Mouse (Mus musculus): ENCODE results near the gene Lrrc20. TPM values are rescaled to one million over a fixed set of nuclear protein-coding genes. Genes with fewer than 3 reads are reported as not detected.

The Lrrc20 gene
- polyA plus RNA-seq, 1 experiment from 2014 or later: 5.9 TPM

Other genes starting within 250 kb of the Lrrc20 start
- gene Adamts14, start 202.4 kb upstream of the Lrrc20 start, polyA plus RNA-seq (2015; fragmentation: Nextera tagmentation; extraction: Ambion mirVana): 0.66 and 0.78 TPM in 2 replicates
- gene Prf1, start 178.0 kb upstream of the Lrrc20 start, polyA plus RNA-seq (2015; fragmentation: Nextera tagmentation; extraction: Ambion mirVana): 0.06 TPM in 1 of 2 replicates, not detected in the other
- 14.5 and 16.3 TPM in 2 replicates for gene Pald1, start 92.3 kb upstream of the Lrrc20 start, polyA plus RNA-seq (2015; fragmentation: Nextera tagmentation; extraction: Ambion mirVana)
- 0.09 and 0.20 TPM in 2 replicates for gene Nodal, start 57.8 kb upstream of the Lrrc20 start, polyA plus RNA-seq (2015; fragmentation: Nextera tagmentation; extraction: Ambion mirVana)
- gene Eif4ebp2, start 23.1 kb upstream of the Lrrc20 start, polyA plus RNA-seq (2015; fragmentation: Nextera tagmentation; extraction: Ambion mirVana): 74.4 and 80.6 TPM in 2 replicates
- 0.06 and 0.16 TPM in 2 replicates for gene Npffr1, start 119.7 kb downstream of the Lrrc20 start, polyA plus RNA-seq (2015; fragmentation: Nextera tagmentation; extraction: Ambion mirVana)
- 232 and 235 TPM in 2 replicates for gene Ppa1, start 172.8 kb downstream of the Lrrc20 start, polyA plus RNA-seq (2015; fragmentation: Nextera tagmentation; extraction: Ambion mirVana)
- 184 and 192 TPM in 2 replicates for gene Sar1a, start 204.5 kb downstream of the Lrrc20 start, polyA plus RNA-seq (2015; fragmentation: Nextera tagmentation; extraction: Ambion mirVana)
- gene Tysnd1, start 219.7 kb downstream of the Lrrc20 start, polyA plus RNA-seq (2015; fragmentation: Nextera tagmentation; extraction: Ambion mirVana): 35.4 and 38.0 TPM in 2 replicates
- gene Aifm2, start 239.5 kb downstream of the Lrrc20 start, polyA plus RNA-seq (2015; fragmentation: Nextera tagmentation; extraction: Ambion mirVana): 17.3 and 19.2 TPM in 2 replicates